Mouse (Mus musculus) erythroblast, embryonic 14.5 days (primary cell): ENCODE data around the gene Thumpd3.

Source experiments
- GATA1 ChIP-seq: IDR thresholded peaks from 2 replicates; pipeline ENCODE4 v1.6.1; 2012; ENCODE audit warnings: low read length, inconsistent platforms, mixed read lengths
- TAL1 ChIP-seq: IDR thresholded peaks from 3 replicates; pipeline ENCODE4 v1.6.1; 2012; ENCODE audit warnings: low read length, inconsistent platforms, mixed read lengths

- TF ChIP-seq GATA1 (no peak), TAL1 (no peak)
Measured at GRCm38 (mm10) chr6:113093206-113093605, 47.2 kb downstream of the Thumpd3 start.
